Mouse (Mus musculus) CH12.LX (cell line): Measurements from ENCODE around the gene Sgce. TPM values are rescaled to one million over a fixed set of nuclear protein-coding genes. Genes with fewer than 3 reads are reported as not detected.

ENCODE experiments used
- DNase-seq: peaks from one replicate; pipeline ENCODE4 v3.0.0-alpha.2; 2013; ENCODE audit errors: extremely low read depth
- H3K27ac ChIP-seq: 2 replicates; pipeline ENCODE4 v1.5.1; 2012; ENCODE audit warnings: low read depth, mild to moderate bottlenecking, control low read depth, moderate library complexity; ENCODE audit not compliant: insufficient read depth
- H3K27me3 ChIP-seq: replicated peaks from 2 replicates; pipeline ENCODE3; 2012; ENCODE audit warnings: inconsistent platforms
- H3K36me3 ChIP-seq, 2 experiments: replicated peaks in 1 of 2; 2 replicates each; pipeline versions ENCODE3 to v1.6.1; 2012; ENCODE audit warnings: inconsistent platforms in 1 of 2, low read length in 1 of 2, mild to moderate bottlenecking in 1 of 2, mixed read lengths in 1 of 2, moderate library complexity in 1 of 2; ENCODE audit not compliant: control insufficient read depth in 1 of 2, insufficient read depth in 1 of 2
- H3K4me1 ChIP-seq, 2 experiments: 2 replicates each; pipeline ENCODE4 v1.6.1; 2012; ENCODE audit warnings: inconsistent platforms in 1 of 2, moderate library complexity in 1 of 2; ENCODE audit not compliant: insufficient read depth in 2 of 2, control insufficient read depth in 1 of 2
- H3K4me2 ChIP-seq: 2 replicates; pipeline ENCODE4 v1.6.1; 2012; ENCODE audit warnings: low read depth, mild to moderate bottlenecking, control low read depth; ENCODE audit not compliant: poor library complexity, insufficient read depth, severe bottlenecking
- H3K4me3 ChIP-seq, 3 experiments: fragments of 150-350 bp in 1 of 3; sonication (generic) in 1 of 3; replicated peaks in 1 of 3; 2 replicates each; pipeline versions ENCODE3 to v1.5.1; 2011 to 2012; ENCODE audit warnings: low read depth in 2 of 3, low read length in 2 of 3, mild to moderate bottlenecking in 2 of 3, moderate library complexity in 2 of 3, control low read depth in 1 of 3, improper control_type of control experiment in 1 of 3, inconsistent platforms in 1 of 3, mixed read lengths in 1 of 3; ENCODE audit not compliant: poor library complexity in 1 of 3
- H3K79me2 ChIP-seq: replicated peaks from 2 replicates; pipeline ENCODE4 v1.6.1; 2012; ENCODE audit warnings: mild to moderate bottlenecking, moderate library complexity; ENCODE audit not compliant: control insufficient read depth, poor library complexity, insufficient read depth, severe bottlenecking; ENCODE audit errors: extremely low read depth
- H3K9ac ChIP-seq: 2 replicates; pipeline ENCODE4 v1.6.1; 2012; ENCODE audit warnings: low read depth, mild to moderate bottlenecking, control low read depth, moderate library complexity; ENCODE audit not compliant: insufficient read depth
- H3K9me3 ChIP-seq: replicated peaks from 2 replicates; pipeline ENCODE3; 2012; ENCODE audit warnings: low read length, inconsistent platforms, mixed read lengths
- BHLHE40 ChIP-seq: IDR thresholded peaks from 2 replicates; pipeline ENCODE4 v1.6.1; 2011; ENCODE audit warnings: mild to moderate bottlenecking, low read depth, low read length, improper control_type of control experiment
- CHD2 ChIP-seq: IDR thresholded peaks from 2 replicates; pipeline ENCODE4 v1.6.1; 2011; ENCODE audit warnings: low read length, improper control_type of control experiment
- CTCF ChIP-seq, 2 experiments: IDR thresholded peaks in 1 of 2; conservative IDR thresholded peaks in 1 of 2; 2 replicates each; pipeline ENCODE4 v1.5.1; 2011 to 2012; ENCODE audit warnings: low read depth in 2 of 2, low read length in 2 of 2, improper control_type of control experiment in 1 of 2, inconsistent platforms in 1 of 2, mild to moderate bottlenecking in 1 of 2, moderate library complexity in 1 of 2
- E2F4 ChIP-seq: IDR thresholded peaks from 2 replicates; pipeline ENCODE4 v1.6.1; 2011; ENCODE audit warnings: low read depth, low read length, improper control_type of control experiment; ENCODE audit not compliant: insufficient replicate concordance
- ELF1 ChIP-seq: IDR thresholded peaks from 2 replicates; pipeline ENCODE4 v1.6.1; 2014; ENCODE audit warnings: low read depth, mild to moderate bottlenecking, inconsistent platforms, low read length, improper control_type of control experiment
- EP300 ChIP-seq: IDR thresholded peaks from 2 replicates; pipeline ENCODE4 v1.6.1; 2011; ENCODE audit warnings: low read length, improper control_type of control experiment
- HCFC1 ChIP-seq: IDR thresholded peaks from 2 replicates; pipeline ENCODE4 v1.6.1; 2012; ENCODE audit warnings: low read depth, mild to moderate bottlenecking, inconsistent platforms, low read length, improper control_type of control experiment
- IRF4 ChIP-seq: IDR thresholded peaks from 2 replicates; pipeline ENCODE4 v1.6.1; 2014; ENCODE audit warnings: low read depth, mild to moderate bottlenecking, inconsistent platforms, low read length, improper control_type of control experiment
- JUN ChIP-seq: IDR thresholded peaks from 2 replicates; pipeline ENCODE4 v1.6.1; 2011; ENCODE audit warnings: low read depth, mild to moderate bottlenecking, low read length, improper control_type of control experiment, moderate library complexity; ENCODE audit not compliant: insufficient read depth
- JUND ChIP-seq: conservative IDR thresholded peaks from 2 replicates; pipeline ENCODE4 v1.6.1; 2011; ENCODE audit warnings: low read depth, low read length, improper control_type of control experiment
- KAT2A ChIP-seq: IDR thresholded peaks from 2 replicates; pipeline ENCODE4 v1.6.1; 2012; ENCODE audit warnings: low read length, improper control_type of control experiment, inconsistent platforms; ENCODE audit not compliant: insufficient replicate concordance
- MEF2A ChIP-seq: IDR thresholded peaks from 2 replicates; pipeline ENCODE4 v1.6.1; 2014; ENCODE audit warnings: low read depth, mild to moderate bottlenecking, inconsistent platforms, low read length, improper control_type of control experiment, borderline replicate concordance
- MYC ChIP-seq: IDR thresholded peaks from 2 replicates; pipeline ENCODE4 v1.6.1; 2011; ENCODE audit warnings: low read depth, mild to moderate bottlenecking, improper control_type of control experiment, low read length
- NELFE ChIP-seq: IDR thresholded peaks from 2 replicates; pipeline ENCODE4 v1.6.1; 2011; ENCODE audit warnings: low read depth, low read length, improper control_type of control experiment
- PAX5 ChIP-seq: IDR thresholded peaks from 2 replicates; pipeline ENCODE4 v1.6.1; 2012; ENCODE audit warnings: low read length, inconsistent platforms, mixed read lengths
- POLR2AphosphoS2 ChIP-seq: IDR thresholded peaks from 2 replicates; pipeline ENCODE4 v1.6.1; 2011; ENCODE audit warnings: low read depth, low read length, improper control_type of control experiment
- RAD21 ChIP-seq: IDR thresholded peaks from 2 replicates; pipeline ENCODE4 v1.6.1; 2011; ENCODE audit warnings: low read depth, mild to moderate bottlenecking, low read length, improper control_type of control experiment, moderate library complexity
- RCOR1 ChIP-seq: conservative IDR thresholded peaks from 2 replicates; pipeline ENCODE4 v1.6.1; 2012; ENCODE audit warnings: low read depth, mild to moderate bottlenecking, inconsistent platforms, low read length, improper control_type of control experiment
- SIN3A ChIP-seq: IDR thresholded peaks from 2 replicates; pipeline ENCODE4 v1.6.1; 2012; ENCODE audit warnings: low read length, improper control_type of control experiment, inconsistent platforms
- SMC3 ChIP-seq: IDR thresholded peaks from 2 replicates; pipeline ENCODE4 v1.6.1; 2011; ENCODE audit warnings: low read depth, low read length, improper control_type of control experiment
- TBP ChIP-seq: conservative IDR thresholded peaks from 2 replicates; pipeline ENCODE4 v1.6.1; 2011; ENCODE audit warnings: low read depth, low read length, improper control_type of control experiment
- USF1 ChIP-seq: IDR thresholded peaks from 2 replicates; pipeline ENCODE4 v1.6.1; 2014; ENCODE audit warnings: low read depth, mild to moderate bottlenecking, inconsistent platforms, low read length, improper control_type of control experiment
- ZKSCAN1 ChIP-seq: IDR thresholded peaks from 2 replicates; pipeline ENCODE4 v1.6.1; 2012; ENCODE audit warnings: low read depth, inconsistent platforms, low read length, improper control_type of control experiment, borderline replicate concordance
- ZMIZ1 ChIP-seq: IDR thresholded peaks from 2 replicates; pipeline ENCODE4 v1.6.1; 2012; ENCODE audit warnings: low read depth, mild to moderate bottlenecking, inconsistent platforms, low read length, improper control_type of control experiment
- ZNF384 ChIP-seq: IDR thresholded peaks from 2 replicates; pipeline ENCODE4 v1.6.1; 2012; ENCODE audit warnings: low read depth, low read length, improper control_type of control experiment, inconsistent platforms
- dilution Hi-C: fragments of 300-500 bp; cut with MboI; formaldehyde crosslinking; loops from 2 replicates; pipeline ENCODE4 v1.14.3; 2020; ENCODE audit warnings: low sequenced_read_pairs; ENCODE audit not compliant: extremely low pct_unique_long_range_greater_than_20kb, extremely low pct_ligation_motif_present
- in situ Hi-C: fragments of 300-500 bp; cut with MboI; formaldehyde crosslinking; loops from 3 replicates; pipeline ENCODE4 v1.14.3; 2019; ENCODE audit warnings: low sequenced_read_pairs, low pct_ligation_motif_present, low pct_unique_long_range_greater_than_20kb, mixed read lengths
- polyA plus RNA-seq: library from polyadenylated mRNA; unstranded; fragments of >175 nt; gene quantifications from 2 replicates; pipeline ENCODE4 v1.2.1, GENCODE M21; 2012; ENCODE audit warnings: low read depth; ENCODE audit not compliant: insufficient read length
- total RNA-seq, 2 experiments: library from RNA; depleted of rRNA; stranded (reverse); fragments of 300-350 nt in 1 of 2; fragments of >200 nt in 1 of 2; gene quantifications; 2 replicates each; pipeline ENCODE4 v1.2.3; 2012 to 2014

The Sgce gene
- total and polyA plus RNA-seq, 3 experiments = not detected

- Histone ChIP-seq H3K9ac (no peak overlapping the region), H3K4me3 (no peak overlapping the region)
- dilution Hi-C loops = no loop called here
- TF ChIP-seq SIN3A (no peak), ELF1 (no peak), JUND (no peak), IRF4 (no peak), CTCF (conservative IDR thresholded peaks at IDR 0.05 in 1 of 2, IDR thresholded peaks at IDR 0.05 in 1 of 2; ENCODE audit: low read depth in 2 of 2, low read length in 2 of 2) (no peak), USF1 (no peak), MYC (no peak), RCOR1 (no peak), SMC3 (no peak), BHLHE40 (no peak), KAT2A (no peak), HCFC1 (no peak), ZNF384 (no peak), RAD21 (no peak), PAX5 (no peak)
- TF ChIP-seq, all 38 proteins: peak for 0
- H3K27me3 ChIP-seq = no peaks in the 10 kb centered on the region
- in situ Hi-C loops = no loop called here
- H3K27ac ChIP-seq = no peak overlapping the region
- no peaks in the 10 kb centered on the region for H3K36me3 ChIP-seq
- H3K9me3 ChIP-seq = no peaks in the 10 kb centered on the region
- peaks cover 0 to 8% of the 10 kb centered on the region in 2 experiments; a peak in 2 of 4 replicates for H3K4me1 ChIP-seq
- H3K79me2 ChIP-seq = no peaks in the 10 kb centered on the region
- H3K4me2 ChIP-seq = no peak overlapping the region
- no peak for DNase-seq
Measured at GRCm38 (mm10) chr6:4722739-4723138, 24.3 kb downstream of the Sgce start.

GRCm38 (mm10) chr6:4722142-4722541 is 24.9 kb downstream of the Sgce start:
- no peaks in the 10 kb centered on the region for H3K9me3 ChIP-seq
- no peaks in the 10 kb centered on the region for H3K36me3 ChIP-seq
- H3K4me3 ChIP-seq = no peak overlapping the region
- no peak for DNase-seq
- TF ChIP-seq JUND = no peak
- TF ChIP-seq MEF2A = 0 out of 2 replicates have a peak, but pooled peaks have one; percentile 34
- H3K27me3 ChIP-seq = no peaks in the 10 kb centered on the region
- no peak overlapping the region for H3K27ac ChIP-seq
- H3K9ac ChIP-seq = no peak overlapping the region
- peak overlapping the region; percentile 49; the same call in 1 of the 2 replicates for H3K4me2 ChIP-seq
- peaks cover 0 to 8% of the 10 kb centered on the region in 2 experiments; a peak in 2 of 4 replicates for H3K4me1 ChIP-seq
- in situ Hi-C loops (no loop called here), dilution Hi-C loops (no loop called here)
- H3K79me2 ChIP-seq = no peaks in the 10 kb centered on the region

GRCm38 (mm10) chr6:4717344-4717743 is 29.7 kb downstream of the Sgce start:
- no peaks in the 10 kb centered on the region for H3K27me3 ChIP-seq
- no peaks in the 10 kb centered on the region for H3K9me3 ChIP-seq
- H3K36me3 ChIP-seq = no peaks in the 10 kb centered on the region
- H3K27ac ChIP-seq = no peak overlapping the region
- no peak overlapping the region for H3K9ac ChIP-seq
- no peak for DNase-seq
- H3K4me2 ChIP-seq = no peak overlapping the region
- TF ChIP-seq E2F4 (no peak), NELFE (no peak), USF1 (no peak), ZKSCAN1 (no peak), CHD2 (no peak), SMC3 (no peak), IRF4 (no peak), MYC (no peak), RCOR1 (no peak), ZNF384 (no peak), PAX5 (no peak), BHLHE40 (no peak), JUN (no peak), ZMIZ1 (no peak), TBP (no peak), EP300 (no peak), HCFC1 (no peak), POLR2AphosphoS2 (no peak)
- no peak overlapping the region for H3K4me3 ChIP-seq
- dilution Hi-C loops = no loop called here
- H3K4me1 ChIP-seq = peaks cover 2 to 4% of the 10 kb centered on the region in 2 experiments; a peak in 3 of 4 replicates
- no peaks in the 10 kb centered on the region for H3K79me2 ChIP-seq
- in situ Hi-C loops = no loop called here
